Mouse (Mus musculus) stomach, embryonic 14.5 days (tissue): Measurements from ENCODE around the gene Ankrd40. TPM values are rescaled to one million over a fixed set of nuclear protein-coding genes. Genes with fewer than 3 reads are reported as not detected.

ENCODE experiments used
- ATAC-seq: fragments of 200-750 bp; cut with Nextera tagmentation; 2 replicates; pipeline ENCODE4 v1.8.0; 2017; ENCODE audit warnings: low read depth, moderate TSS enrichment; ENCODE audit not compliant: insufficient number of reproducible peaks, insufficient read depth, low FRiP score
- H3K27ac ChIP-seq: fragments of 300-500 bp; sonication (generic); 2 replicates; pipeline ENCODE4 v1.5.1; 2014; ENCODE audit warnings: mild to moderate bottlenecking, low read length, moderate library complexity, mixed read lengths
- H3K27me3 ChIP-seq: fragments of 300-500 bp; sonication (generic); 2 replicates; pipeline ENCODE4 v1.6.1; 2014; ENCODE audit warnings: low read length, control low read depth, mixed read lengths; ENCODE audit not compliant: control insufficient read depth, insufficient read depth
- H3K36me3 ChIP-seq: fragments of 300-500 bp; sonication (generic); 2 replicates; pipeline ENCODE4 v1.6.1; 2014; ENCODE audit warnings: mild to moderate bottlenecking, control low read depth, low read length, moderate library complexity, mixed read lengths; ENCODE audit not compliant: control insufficient read depth, insufficient read depth
- H3K4me1 ChIP-seq: fragments of 300-500 bp; sonication (generic); 2 replicates; pipeline ENCODE4 v1.6.1; 2014; ENCODE audit warnings: low read length, control low read depth, mixed read lengths; ENCODE audit not compliant: control insufficient read depth, insufficient read depth
- H3K4me2 ChIP-seq: fragments of 300-500 bp; sonication (generic); replicated peaks from 2 replicates; pipeline ENCODE4 v1.6.1; 2014; ENCODE audit warnings: low read depth, low read length, control low read depth
- H3K4me3 ChIP-seq: fragments of 300-500 bp; sonication (generic); 2 replicates; pipeline ENCODE4 v1.5.1; 2014; ENCODE audit warnings: low read depth, low read length, control low read depth
- H3K9ac ChIP-seq: fragments of 300-500 bp; sonication (generic); replicated peaks from 2 replicates; pipeline ENCODE4 v1.6.1; 2014; ENCODE audit warnings: low read depth, mild to moderate bottlenecking, control low read depth, low read length, moderate library complexity, mixed read lengths
- H3K9me3 ChIP-seq: fragments of 300-500 bp; sonication (generic); 2 replicates; pipeline ENCODE4 v1.6.1; 2016; ENCODE audit warnings: low read depth, low read length, control low read depth; ENCODE audit not compliant: control insufficient read depth
- WGBS: fragments of 180-500 bp; shearing (Covaris S2); extraction: QIAGEN DNeasy Blood & Tissue Kit; methylation state at CpG from one replicate; pipeline ENCODE4 v1.1.7; 2014; 5-methylcytosine and 5-hydroxymethylcytosine counted together
- polyA plus RNA-seq: library from polyadenylated mRNA; unstranded; fragments of >200 nt; fragmentation: Nextera tagmentation; extraction: Ambion mirVana; gene quantifications from 2 replicates; pipeline ENCODE4 v1.2.1, GENCODE M21; 2014

The Ankrd40 gene
- polyA plus RNA-seq, 1 experiment from 2014 or later = 19.2 TPM

GRCm38 (mm10) chr11:94320969-94321930 lies 6.6 kb upstream of the Ankrd40 start:
- peak overlapping the region; percentile 99 for H3K9ac ChIP-seq
- peaks cover 15% of the 10 kb centered on the region for H3K4me1 ChIP-seq
- H3K27me3 ChIP-seq = no peaks in the 10 kb centered on the region
- under 1% methylated on average over 67 of the region's 67 CpGs for WGBS
- no peaks in the 10 kb centered on the region for H3K9me3 ChIP-seq
- H3K27ac ChIP-seq = peak overlapping the region; percentile 99
- peak; percentile 62 for ATAC-seq
- H3K4me2 ChIP-seq = peak overlapping the region; percentile 76
- no peaks in the 10 kb centered on the region for H3K36me3 ChIP-seq
- H3K4me3 ChIP-seq = peak overlapping the region; percentile 99

- Histone ChIP-seq H3K36me3 (no peaks in the 10 kb centered on the region), H3K27ac (peak within 1 kb of the TSS; percentile 99), H3K4me1 (peaks cover 13% of the 10 kb centered on the region), H3K9ac (peak within 1 kb of the TSS; percentile 99), H3K9me3 (no peaks in the 10 kb centered on the region), H3K4me2 (peak within 1 kb of the TSS; percentile 76), H3K27me3 (no peaks in the 10 kb centered on the region), H3K4me3 (peak within 1 kb of the TSS; percentile 99)
- peak; percentile 95 for ATAC-seq
- under 1% methylated on average over 36 of the region's 36 CpGs for WGBS
Observed at GRCm38 (mm10) chr11:94321931-94322400, 5.8 kb upstream of the Ankrd40 start, which contains the start of gene Luc7l3. TSS of gene Luc7l3 (minus strand) at chr11:94321988.

GRCm38 (mm10) chr11:94322636-94323035 lies 5.2 kb upstream of the Ankrd40 start:
- no peaks in the 10 kb centered on the region for H3K27me3 ChIP-seq
- H3K27ac ChIP-seq = peak overlapping the region; percentile 99; the same call in 1 of the 2 replicates
- no peaks in the 10 kb centered on the region for H3K9me3 ChIP-seq
- H3K4me2 ChIP-seq = peak overlapping the region; percentile 39
- no peaks in the 10 kb centered on the region for H3K36me3 ChIP-seq
- no peak overlapping the region for H3K9ac ChIP-seq
- H3K4me3 ChIP-seq = peak overlapping the region; percentile 99
- no peak for ATAC-seq
- H3K4me1 ChIP-seq = peaks cover 11% of the 10 kb centered on the region
- 27% methylated on average over 5 of the region's 5 CpGs for WGBS

GRCm38 (mm10) chr11:94323271-94323925 lies 4.4 kb upstream of the Ankrd40 start:
- Histone ChIP-seq H3K27me3 (no peaks in the 10 kb centered on the region), H3K4me3 (no peak overlapping the region), H3K36me3 (no peaks in the 10 kb centered on the region), H3K4me2 (no peak overlapping the region), H3K27ac (0 out of 2 replicates have a peak overlapping the region, but pooled peaks have one; percentile 28), H3K9ac (no peak overlapping the region), H3K9me3 (no peaks in the 10 kb centered on the region), H3K4me1 (peaks cover 7% of the 10 kb centered on the region)
- no peak for ATAC-seq
- WGBS = 70% methylated on average over 5 of the region's 5 CpGs

- Histone ChIP-seq H3K4me2 (no peak overlapping the region), H3K9me3 (no peaks in the 10 kb centered on the region), H3K27me3 (no peaks in the 10 kb centered on the region), H3K36me3 (no peaks in the 10 kb centered on the region), H3K4me3 (no peak overlapping the region), H3K27ac (no peak overlapping the region), H3K4me1 (peaks cover 10% of the 10 kb centered on the region), H3K9ac (no peak overlapping the region)
- 83% methylated on average over 5 of the region's 5 CpGs for WGBS
- no peak for ATAC-seq
Observed at GRCm38 (mm10) chr11:94324618-94325017, 3.2 kb upstream of the Ankrd40 start.

- Histone ChIP-seq H3K9ac (peak overlapping the region; percentile 92), H3K36me3 (peaks cover 3% of the 10 kb centered on the region; the same call in 1 of the 2 replicates), H3K27me3 (no peaks in the 10 kb centered on the region), H3K4me3 (peak overlapping the region; percentile 76; the same call in 1 of the 2 replicates), H3K27ac (peak overlapping the region; percentile 97), H3K4me2 (peak overlapping the region; percentile 76), H3K4me1 (peaks cover 21% of the 10 kb centered on the region), H3K9me3 (no peaks in the 10 kb centered on the region)
- ATAC-seq = no peak
- WGBS = 3% methylated on average over 10 of the region's 10 CpGs
Observed at GRCm38 (mm10) chr11:94326961-94327411, 815 bp upstream of the Ankrd40 start.

GRCm38 (mm10) chr11:94328644-94329025 lies 834 bp downstream of the Ankrd40 start:
- Histone ChIP-seq H3K4me2 (peak overlapping the region; percentile 76), H3K36me3 (peaks cover 5% of the 10 kb centered on the region; the same call in 1 of the 2 replicates), H3K4me3 (peak overlapping the region; percentile 76), H3K9ac (peak overlapping the region; percentile 92), H3K4me1 (peaks cover 21% of the 10 kb centered on the region), H3K27ac (peak overlapping the region; percentile 97), H3K27me3 (no peaks in the 10 kb centered on the region), H3K9me3 (no peaks in the 10 kb centered on the region)
- ATAC-seq = no peak
- WGBS = 2% methylated on average over 10 of the region's 10 CpGs

- Histone ChIP-seq H3K9ac (no peak overlapping the region), H3K4me3 (no peak overlapping the region), H3K9me3 (no peaks in the 10 kb centered on the region), H3K27ac (no peak overlapping the region), H3K4me2 (peak overlapping the region; percentile 76; the same call in 1 of the 2 replicates), H3K4me1 (peaks cover 21% of the 10 kb centered on the region), H3K27me3 (no peaks in the 10 kb centered on the region), H3K36me3 (peaks cover 7% of the 10 kb centered on the region; the same call in 1 of the 2 replicates)
- ATAC-seq = no peak
- WGBS = 52% methylated on average over 4 of the region's 4 CpGs
Observed at GRCm38 (mm10) chr11:94329270-94329891, 1.6 kb downstream of the Ankrd40 start.
